Mouse (Mus musculus) CH12.LX (cell line): ENCODE data around the gene Pdcd11. TPM values are rescaled to one million over a fixed set of nuclear protein-coding genes. Genes with fewer than 3 reads are reported as not detected.

Experiments used
- DNase-seq: peaks from one replicate; pipeline ENCODE4 v3.0.0-alpha.2; 2013; ENCODE audit errors: extremely low read depth
- H3K27ac ChIP-seq: 2 replicates; pipeline ENCODE4 v1.5.1; 2012; ENCODE audit warnings: low read depth, mild to moderate bottlenecking, control low read depth, moderate library complexity; ENCODE audit not compliant: insufficient read depth
- H3K27me3 ChIP-seq: replicated peaks from 2 replicates; pipeline ENCODE3; 2012; ENCODE audit warnings: inconsistent platforms
- H3K36me3 ChIP-seq, 2 experiments: replicated peaks in 1 of 2; 2 replicates each; pipeline versions ENCODE3 to v1.6.1; 2012; ENCODE audit warnings: inconsistent platforms in 1 of 2, low read length in 1 of 2, mild to moderate bottlenecking in 1 of 2, mixed read lengths in 1 of 2, moderate library complexity in 1 of 2; ENCODE audit not compliant: control insufficient read depth in 1 of 2, insufficient read depth in 1 of 2
- H3K4me1 ChIP-seq, 2 experiments: 2 replicates each; pipeline ENCODE4 v1.6.1; 2012; ENCODE audit warnings: inconsistent platforms in 1 of 2, moderate library complexity in 1 of 2; ENCODE audit not compliant: insufficient read depth in 2 of 2, control insufficient read depth in 1 of 2
- H3K4me2 ChIP-seq: 2 replicates; pipeline ENCODE4 v1.6.1; 2012; ENCODE audit warnings: low read depth, mild to moderate bottlenecking, control low read depth; ENCODE audit not compliant: poor library complexity, insufficient read depth, severe bottlenecking
- H3K4me3 ChIP-seq, 3 experiments: fragments of 150-350 bp in 1 of 3; sonication (generic) in 1 of 3; replicated peaks in 1 of 3; 2 replicates each; pipeline versions ENCODE3 to v1.5.1; 2011 to 2012; ENCODE audit warnings: low read depth in 2 of 3, low read length in 2 of 3, mild to moderate bottlenecking in 2 of 3, moderate library complexity in 2 of 3, control low read depth in 1 of 3, improper control_type of control experiment in 1 of 3, inconsistent platforms in 1 of 3, mixed read lengths in 1 of 3; ENCODE audit not compliant: poor library complexity in 1 of 3
- H3K79me2 ChIP-seq: replicated peaks from 2 replicates; pipeline ENCODE4 v1.6.1; 2012; ENCODE audit warnings: mild to moderate bottlenecking, moderate library complexity; ENCODE audit not compliant: control insufficient read depth, poor library complexity, insufficient read depth, severe bottlenecking; ENCODE audit errors: extremely low read depth
- H3K9ac ChIP-seq: 2 replicates; pipeline ENCODE4 v1.6.1; 2012; ENCODE audit warnings: low read depth, mild to moderate bottlenecking, control low read depth, moderate library complexity; ENCODE audit not compliant: insufficient read depth
- H3K9me3 ChIP-seq: replicated peaks from 2 replicates; pipeline ENCODE3; 2012; ENCODE audit warnings: low read length, inconsistent platforms, mixed read lengths
- BHLHE40 ChIP-seq: IDR thresholded peaks from 2 replicates; pipeline ENCODE4 v1.6.1; 2011; ENCODE audit warnings: mild to moderate bottlenecking, low read depth, low read length, improper control_type of control experiment
- MAFK ChIP-seq: IDR thresholded peaks from 2 replicates; pipeline ENCODE4 v1.6.1; 2011; ENCODE audit warnings: low read length, improper control_type of control experiment; ENCODE audit not compliant: insufficient replicate concordance
- dilution Hi-C: fragments of 300-500 bp; cut with MboI; formaldehyde crosslinking; loops from 2 replicates; pipeline ENCODE4 v1.14.3; 2020; ENCODE audit warnings: low sequenced_read_pairs; ENCODE audit not compliant: extremely low pct_unique_long_range_greater_than_20kb, extremely low pct_ligation_motif_present
- in situ Hi-C: fragments of 300-500 bp; cut with MboI; formaldehyde crosslinking; loops from 3 replicates; pipeline ENCODE4 v1.14.3; 2019; ENCODE audit warnings: low sequenced_read_pairs, low pct_ligation_motif_present, low pct_unique_long_range_greater_than_20kb, mixed read lengths
- polyA plus RNA-seq: library from polyadenylated mRNA; unstranded; fragments of >175 nt; gene quantifications from 2 replicates; pipeline ENCODE4 v1.2.1, GENCODE M21; 2012; ENCODE audit warnings: low read depth; ENCODE audit not compliant: insufficient read length
- total RNA-seq, 2 experiments: library from RNA; depleted of rRNA; stranded (reverse); fragments of 300-350 nt in 1 of 2; fragments of >200 nt in 1 of 2; gene quantifications; 2 replicates each; pipeline ENCODE4 v1.2.3; 2012 to 2014

The Pdcd11 gene
- total and polyA plus RNA-seq, 3 experiments = 26.6 to 78.0 (median 49.7) TPM

DNA sequence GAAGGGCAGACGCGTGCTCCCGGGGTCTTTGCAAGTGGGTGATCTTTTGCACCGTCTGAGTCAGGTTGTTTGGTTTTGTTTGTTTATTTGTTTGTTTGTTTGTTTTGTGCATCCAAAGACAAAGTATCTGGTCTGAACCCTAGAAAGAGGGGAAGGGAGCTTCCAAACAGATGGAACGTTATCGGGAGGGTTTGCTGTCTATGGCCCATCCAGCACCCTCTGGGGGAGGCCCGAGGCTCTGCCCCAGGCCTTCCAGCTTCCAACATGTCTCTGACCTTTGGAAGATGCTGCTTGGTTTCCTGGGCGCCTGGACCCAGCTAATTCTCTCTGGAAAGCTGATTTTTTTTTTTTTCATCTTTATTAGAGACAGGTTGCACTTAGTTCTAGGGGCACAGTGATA lies 89.4 kb downstream of the Pdcd11 start:
- no peak overlapping the region for H3K4me3 ChIP-seq
- no peaks in the 10 kb centered on the region for H3K79me2 ChIP-seq
- H3K4me2 ChIP-seq = no peak overlapping the region
- no peak for TF ChIP-seq MAFK
- TF ChIP-seq BHLHE40 = no peak
- dilution Hi-C loops (no loop called here), in situ Hi-C loops (no loop called here)
- H3K27ac ChIP-seq = no peak overlapping the region
- no peaks in the 10 kb centered on the region for H3K36me3 ChIP-seq
- peaks cover 78% of the 10 kb centered on the region for H3K27me3 ChIP-seq
- peaks cover 28% of the 10 kb centered on the region for H3K9me3 ChIP-seq
- no peak overlapping the region for H3K9ac ChIP-seq
- H3K4me1 ChIP-seq = peaks cover 5 to 22% of the 10 kb centered on the region in 2 experiments
- DNase-seq = no peak

Other genes with a start within 250 kb of the Pdcd11 start
- not detected in 2 replicates for gene Ina, start 76.1 kb upstream of the Pdcd11 start, total RNA-seq (2012; rRNA removed)
- not detected in 2 replicates for gene Ina, start 76.1 kb upstream of the Pdcd11 start, total RNA-seq (2014; rRNA removed)
- gene Ina, start 76.1 kb upstream of the Pdcd11 start, polyA plus RNA-seq = not detected in 2 replicates
- gene Nt5c2, start 75.6 kb upstream of the Pdcd11 start, total RNA-seq (2012; rRNA removed) = 15.1 and 22.5 TPM in 2 replicates
- 21.1 and 26.0 TPM in 2 replicates for gene Nt5c2, start 75.6 kb upstream of the Pdcd11 start, total RNA-seq (2014; rRNA removed)
- 58.8 and 62.9 TPM in 2 replicates for gene Nt5c2, start 75.6 kb upstream of the Pdcd11 start, polyA plus RNA-seq
- 17.3 and 20.1 TPM in 2 replicates for gene Pcgf6, start 39.9 kb upstream of the Pdcd11 start, total RNA-seq (2012; rRNA removed)
- gene Pcgf6, start 39.9 kb upstream of the Pdcd11 start, total RNA-seq (2014; rRNA removed) = 43.8 and 48.0 TPM in 2 replicates
- 35.7 and 39.7 TPM in 2 replicates for gene Pcgf6, start 39.9 kb upstream of the Pdcd11 start, polyA plus RNA-seq
- 10.0 and 10.4 TPM in 2 replicates for gene Taf5, start 23.0 kb upstream of the Pdcd11 start, total RNA-seq (2012; rRNA removed)
- 13.7 and 15.5 TPM in 2 replicates for gene Taf5, start 23.0 kb upstream of the Pdcd11 start, total RNA-seq (2014; rRNA removed)
- gene Taf5, start 23.0 kb upstream of the Pdcd11 start, polyA plus RNA-seq = 8.9 and 10.5 TPM in 2 replicates
- 226 and 344 TPM in 2 replicates for gene Usmg5, start 121 bp upstream of the Pdcd11 start, total RNA-seq (2012; rRNA removed)
- gene Usmg5, start 121 bp upstream of the Pdcd11 start, total RNA-seq (2014; rRNA removed) = 500 and 646 TPM in 2 replicates
- gene Usmg5, start 121 bp upstream of the Pdcd11 start, polyA plus RNA-seq = 511 and 674 TPM in 2 replicates
- gene Calhm2, start 47.5 kb downstream of the Pdcd11 start, total RNA-seq (2012; rRNA removed) = 10.4 and 11.9 TPM in 2 replicates
- 6.3 and 6.5 TPM in 2 replicates for gene Calhm2, start 47.5 kb downstream of the Pdcd11 start, total RNA-seq (2014; rRNA removed)
- gene Calhm2, start 47.5 kb downstream of the Pdcd11 start, polyA plus RNA-seq = 9.0 and 10.1 TPM in 2 replicates
- gene Calhm1, start 53.5 kb downstream of the Pdcd11 start, total RNA-seq (2012; rRNA removed) = not detected in 2 replicates
- gene Calhm1, start 53.5 kb downstream of the Pdcd11 start, total RNA-seq (2014; rRNA removed) = not detected in 2 replicates
- gene Calhm1, start 53.5 kb downstream of the Pdcd11 start, polyA plus RNA-seq = not detected in 2 replicates
- gene Calhm3, start 67.0 kb downstream of the Pdcd11 start, total RNA-seq (2012; rRNA removed) = not detected in 2 replicates
- not detected in 2 replicates for gene Calhm3, start 67.0 kb downstream of the Pdcd11 start, total RNA-seq (2014; rRNA removed)
- not detected in 2 replicates for gene Calhm3, start 67.0 kb downstream of the Pdcd11 start, polyA plus RNA-seq
- 0.13 TPM in 1 of 2 replicates, not detected in the other for gene Neurl1a, start 88.1 kb downstream of the Pdcd11 start, total RNA-seq (2012; rRNA removed)
- gene Neurl1a, start 88.1 kb downstream of the Pdcd11 start, total RNA-seq (2014; rRNA removed) = 0.05 TPM in 1 of 2 replicates, not detected in the other
- not detected in 2 replicates for gene Neurl1a, start 88.1 kb downstream of the Pdcd11 start, polyA plus RNA-seq